Mouse (Mus musculus): ENCODE results near the gene Nlrx1.

The Nlrx1 gene

DNA sequence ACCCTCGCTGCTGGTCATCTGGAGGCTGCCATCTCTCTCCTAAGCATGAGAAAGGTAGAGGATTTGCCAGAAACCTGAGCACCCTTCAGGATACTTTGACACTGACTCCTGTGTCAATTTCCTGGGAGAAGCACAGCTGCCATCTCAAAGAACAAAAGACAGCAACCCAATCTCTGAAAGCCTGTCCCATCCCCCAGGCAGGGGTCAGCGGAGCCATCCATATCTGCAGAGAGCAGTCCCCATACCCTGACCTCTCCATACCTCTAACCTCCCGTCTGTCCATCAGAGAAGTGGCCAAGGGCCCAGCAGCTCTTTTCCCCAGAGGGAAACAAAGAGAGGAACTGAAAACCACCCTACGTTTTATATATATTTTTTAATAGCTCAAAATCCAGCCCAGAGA, 31.8 kb downstream of the Nlrx1 start:
- DNase-seq (ENCODE audit: low read depth, low spot score), result no peak

DNA sequence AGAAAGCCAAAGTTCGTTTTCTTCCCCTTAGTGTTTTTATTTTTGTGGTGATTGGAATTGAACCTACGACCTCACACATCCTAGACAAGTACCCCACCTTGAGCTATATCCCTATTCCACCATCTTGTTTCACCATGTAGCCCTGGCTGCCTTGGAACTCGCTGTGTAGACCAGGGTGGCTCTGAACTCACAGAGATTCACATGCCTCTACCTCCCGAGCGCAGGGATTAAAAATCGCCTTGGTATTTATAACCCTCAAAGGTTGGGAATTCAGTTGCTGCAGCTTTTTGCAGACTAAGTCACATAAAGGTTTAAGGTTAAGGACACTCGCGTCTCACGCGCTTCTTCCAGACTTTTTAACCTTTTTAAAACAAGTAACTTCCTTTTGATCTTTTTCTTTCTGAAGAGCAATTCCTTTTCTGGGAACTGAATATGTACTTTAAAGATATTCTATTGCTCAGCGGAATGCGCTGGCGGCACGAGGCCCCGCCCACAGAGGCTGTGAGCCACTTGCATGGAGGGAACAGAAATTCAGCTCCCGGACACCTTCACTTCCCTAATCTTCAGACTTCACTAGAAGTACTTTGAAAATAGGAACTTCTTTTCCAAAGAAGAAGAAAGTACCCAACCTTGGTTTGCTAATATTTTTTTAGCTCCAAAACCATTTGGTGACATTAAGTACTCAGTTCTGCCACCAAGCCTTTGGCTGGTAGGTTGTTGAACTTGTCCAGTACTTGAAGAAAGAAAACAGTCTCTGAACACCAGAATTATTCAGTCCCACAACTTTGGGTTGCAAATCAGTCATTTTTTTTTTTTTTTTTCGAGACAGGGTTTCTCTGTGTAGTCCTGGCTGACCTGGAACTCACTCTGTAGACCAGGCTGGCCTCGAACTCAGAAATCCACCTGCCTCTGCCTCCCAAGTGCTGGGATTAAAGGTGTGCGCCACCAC, 33.6 kb downstream of the Nlrx1 start:
- peak; percentile 73 for DNase-seq (ENCODE audit: low read depth, low spot score)

DNA sequence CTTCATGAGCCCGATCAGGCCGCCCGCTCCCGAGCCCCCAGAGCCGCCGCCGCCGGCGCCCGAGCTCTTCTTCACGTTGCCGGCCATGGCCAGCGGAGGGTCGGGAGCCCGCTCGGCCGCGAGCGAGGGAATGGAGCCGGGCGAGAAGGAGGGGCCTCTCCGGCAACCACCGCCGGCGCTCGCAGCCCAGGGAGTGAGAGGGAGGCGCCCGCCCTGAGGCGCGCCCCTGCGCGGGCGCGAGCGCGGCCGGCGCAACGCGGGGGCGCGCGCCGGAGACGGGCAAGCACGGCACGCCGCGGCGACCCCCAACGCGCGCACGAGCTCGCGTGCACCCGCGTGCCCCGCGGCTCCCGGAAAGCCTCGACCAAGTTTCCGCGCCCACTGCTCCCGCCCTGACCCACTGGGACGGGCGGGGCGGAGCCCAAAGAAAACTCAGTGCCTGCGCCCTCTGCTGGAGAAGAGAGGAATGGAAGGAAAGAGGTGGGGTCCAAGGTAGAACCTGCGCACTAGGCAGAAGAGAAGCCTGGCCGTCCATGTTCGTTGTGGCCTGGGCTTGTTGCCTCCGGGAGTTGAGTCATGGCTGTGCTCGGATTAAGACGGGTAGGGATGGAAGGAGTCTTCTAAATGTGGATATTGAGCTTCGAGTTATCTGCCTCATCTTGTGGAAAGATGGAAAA, 34.5 kb downstream of the Nlrx1 start, which contains the start of gene Cbl:
Cbl (minus strand) TSS at position 248 of the 677 bp plus-strand sequence.
- DNase-seq (ENCODE audit: low read depth, low spot score), result peak; percentile 99

DNA sequence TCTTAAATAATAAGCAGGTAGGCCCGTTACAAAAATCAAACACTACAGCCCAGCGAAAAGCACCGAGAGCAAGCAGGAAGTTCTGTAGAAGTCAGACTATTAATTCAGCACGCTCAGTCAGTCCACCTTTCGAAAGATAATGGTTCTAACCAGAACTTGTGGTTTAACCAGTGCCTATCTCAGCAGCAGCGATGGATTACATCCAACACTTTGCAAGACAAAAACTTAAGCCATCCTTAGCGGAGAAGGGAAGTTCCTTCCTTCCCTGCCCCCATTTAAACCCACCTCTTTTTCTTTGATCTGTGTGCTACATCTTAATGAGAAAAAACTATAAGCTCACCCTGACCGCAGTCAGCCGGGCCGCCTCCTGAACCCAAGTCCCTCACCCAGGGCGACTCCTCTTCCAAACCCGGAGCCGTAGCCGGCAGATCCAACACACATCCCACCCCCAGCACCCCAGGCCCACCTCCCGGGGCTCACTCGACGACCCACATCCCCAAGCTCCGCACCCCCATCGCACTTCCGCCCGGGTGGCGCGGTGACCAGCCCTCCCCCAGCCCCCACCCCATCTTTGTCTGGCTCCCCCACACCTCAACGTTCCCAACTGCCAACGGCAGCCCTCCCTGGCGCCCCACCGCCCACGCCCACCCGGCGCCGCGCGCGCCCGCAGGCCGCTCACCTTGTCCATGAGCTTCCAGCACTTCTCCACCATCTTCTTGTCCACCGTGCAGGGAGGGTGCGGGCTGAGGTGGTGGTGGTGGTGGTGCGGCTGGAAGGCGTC, 35.2 kb downstream of the Nlrx1 start:
- DNase-seq (ENCODE audit: low read depth, low spot score), result peak; percentile 45

DNA sequence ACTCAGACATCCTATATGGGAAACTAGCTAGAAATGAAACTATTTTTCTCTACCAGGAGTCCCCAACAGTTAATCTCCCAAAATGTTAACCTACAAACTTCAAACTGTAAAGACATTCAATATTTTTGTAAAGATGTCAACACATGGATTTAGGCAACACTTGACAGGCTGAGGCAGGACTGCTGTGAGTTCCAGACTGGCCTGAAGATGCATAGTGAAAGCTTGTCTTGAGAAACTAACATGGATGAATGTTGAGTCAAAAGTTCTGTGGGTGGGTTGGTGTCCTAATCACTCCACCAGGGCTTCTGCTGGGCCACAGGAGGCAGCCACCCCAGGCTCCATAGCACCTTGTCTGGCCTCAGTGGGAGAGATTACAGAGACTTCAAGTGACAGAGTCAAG, 36.8 kb downstream of the Nlrx1 start:
- no peak for DNase-seq (ENCODE audit: low read depth, low spot score)

DNA sequence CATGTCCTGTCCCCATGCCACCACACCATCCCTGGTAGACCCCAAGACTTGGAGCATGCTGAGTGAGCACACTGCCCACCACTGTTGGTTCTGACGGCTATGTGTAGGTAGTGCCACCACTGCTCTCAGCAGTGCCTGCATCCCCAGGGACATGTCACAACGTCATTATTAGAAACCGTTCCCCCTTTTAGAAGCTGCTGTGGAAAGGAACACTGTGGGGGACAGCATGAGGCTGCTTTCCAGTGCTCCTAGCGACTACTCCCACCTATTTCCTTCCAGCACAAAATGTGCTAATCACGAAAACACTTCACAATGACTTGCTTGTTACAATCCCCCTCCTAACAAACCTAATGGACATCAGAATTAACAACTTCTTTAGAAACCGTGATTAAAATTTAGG, 42.4 kb downstream of the Nlrx1 start:
- DNase-seq (ENCODE audit: low read depth, low spot score), result peak; percentile 69

DNA sequence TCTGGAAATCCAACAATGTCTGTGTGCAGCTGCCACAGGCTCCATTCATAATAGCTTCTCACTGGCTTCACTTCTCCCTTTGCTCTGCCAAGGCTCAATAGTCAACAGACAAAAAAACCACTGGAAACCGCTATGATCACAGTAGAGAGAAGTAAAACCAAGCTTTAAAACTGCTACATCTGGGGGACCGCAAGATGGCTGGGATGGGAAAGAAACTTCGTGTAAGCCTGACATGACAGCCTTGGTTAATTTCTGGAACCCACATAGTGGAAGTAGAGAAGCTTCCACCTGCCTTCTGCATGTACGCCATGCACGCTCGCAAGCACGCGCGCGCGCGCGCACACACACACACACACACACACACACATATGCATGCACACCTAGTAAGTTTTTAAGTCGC, 54.9 kb downstream of the Nlrx1 start:
- peak; percentile 53 for DNase-seq (ENCODE audit: low read depth, low spot score)

DNA sequence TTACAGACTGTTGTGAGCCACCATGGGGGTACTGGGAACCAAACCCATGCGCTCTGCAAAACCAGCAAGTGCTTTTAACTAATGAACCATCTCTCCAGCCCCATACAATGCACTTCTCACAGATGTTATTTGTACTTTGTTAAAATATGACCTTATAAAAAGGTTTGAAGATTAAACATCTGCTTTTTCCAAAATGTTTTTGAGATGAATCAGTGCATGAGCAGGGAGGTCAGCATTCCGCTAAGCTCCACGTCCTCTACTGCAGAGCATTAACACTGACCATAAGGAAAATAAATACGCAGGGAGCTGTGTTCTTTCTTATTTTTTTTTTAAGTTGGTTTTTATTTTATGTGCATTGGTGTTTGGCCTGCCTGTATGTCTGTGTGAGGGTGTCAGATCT, 56.0 kb downstream of the Nlrx1 start:
- no peak for DNase-seq (ENCODE audit: low read depth, low spot score)

DNA sequence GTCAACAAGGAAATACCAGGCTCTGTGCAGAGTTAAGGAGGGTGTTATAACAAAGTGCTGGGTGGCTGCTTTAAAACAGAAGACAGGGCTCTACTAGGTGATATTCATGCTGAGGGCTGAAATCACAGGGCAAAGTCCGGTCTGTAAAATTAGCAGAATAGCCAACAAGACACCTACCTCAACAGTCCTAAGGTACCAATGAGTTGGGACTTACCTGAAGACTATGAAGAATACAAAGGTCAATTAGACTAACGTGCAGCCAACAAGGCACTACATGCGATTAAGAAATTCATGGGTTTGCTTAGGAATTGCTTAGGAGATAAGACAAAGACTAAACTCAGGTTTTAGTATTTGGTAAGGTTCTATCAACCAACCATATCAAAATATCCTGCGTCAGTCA, 59.0 kb downstream of the Nlrx1 start:
- no peak for DNase-seq (ENCODE audit: low read depth, low spot score)

DNA sequence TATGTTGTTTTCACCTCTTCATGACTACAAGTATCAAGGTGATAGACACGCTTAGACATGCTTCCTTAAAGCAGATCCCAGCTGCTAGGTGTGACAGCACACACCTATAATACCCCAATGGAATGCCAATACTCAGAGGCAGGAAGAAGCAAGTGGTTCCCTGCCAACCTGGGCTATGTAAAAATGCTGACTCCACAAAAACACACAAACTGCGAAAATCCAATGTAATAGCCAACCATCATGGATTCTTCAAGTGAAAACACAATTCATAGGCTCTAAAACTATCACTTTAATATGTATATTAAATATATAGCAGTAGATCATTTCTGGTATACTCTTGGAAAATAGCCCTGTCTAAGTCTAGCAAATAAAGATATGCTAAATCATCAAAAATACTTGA, 60.6 kb downstream of the Nlrx1 start:
- no peak for DNase-seq (ENCODE audit: low read depth, low spot score)

All from brain, adult 2 months (tissue).